Mouse (Mus musculus): ENCODE data around the gene Vmn2r16.

DNA sequence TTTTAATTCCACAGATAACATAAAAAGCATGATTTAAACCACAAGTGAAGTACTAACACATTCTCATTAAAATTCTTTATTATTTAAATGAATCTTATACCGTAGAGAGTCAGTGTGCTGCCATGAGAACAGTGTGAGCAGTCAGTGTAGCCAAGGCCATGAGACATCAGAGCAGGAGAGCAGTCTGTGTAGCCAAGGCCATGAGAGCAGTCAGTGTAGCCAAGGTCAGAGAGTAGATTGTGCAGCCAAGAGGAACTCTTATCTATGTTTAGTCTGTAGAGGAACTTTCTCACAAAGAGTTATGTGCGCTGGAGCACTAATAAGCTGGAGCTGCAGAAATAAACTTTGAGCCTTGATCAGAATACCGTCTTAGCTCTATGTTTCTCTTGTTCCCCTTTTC lies 35.3 kb upstream of the Vmn2r16 start:
- TF ChIP-seq CTCF (IDR thresholded peaks at IDR 0.05; ENCODE audit: low read depth, low read length) (no peak), POLR2A (IDR thresholded peaks at IDR 0.05; ENCODE audit: extremely low read depth, insufficient read depth, low read length) (no peak)

Measured in liver, adult 2 months (tissue).